17 mouse cellular contexts compared by ENCODE assay signal in genomic region chr6:116275695-116276094, GRCm38 (mm10).
"Had no signal": no experiment of that assay in that cellular context is flagged by ENCODE, and none has a peak within 500 bp of the region (broad histone marks: within the 10 kb centered on the region; RNA-seq: fewer than 3 reads in every experiment).

No protein-coding gene starts in this region.

- DNase-seq: gastrocnemius, adult 2 months; gastrocnemius, postnatal 10 days; gastrocnemius, postnatal 25 days; heart, adult 18-20 months; heart, postnatal 14 days; heart, postnatal 36 days; kidney, adult 11 months; kidney, adult 2 months; kidney, adult 9 months; kidney, postnatal 14 days; kidney, postnatal 36 days; layer of hippocampus, adult 9-11 months; layer of hippocampus, postnatal 36 days; left cerebral cortex, postnatal 4 days had no signal

- ATAC-seq: hindbrain, postnatal 0 days; intestine, embryonic 16.5 days; liver, embryonic 12.5 days had no signal
